Mouse (Mus musculus) thymus, adult 2 months (tissue): Measurements from ENCODE around the gene Rnf130. TPM values are rescaled to one million over a fixed set of nuclear protein-coding genes. Genes with fewer than 3 reads are reported as not detected.

Experiments used
- DNase-seq: peaks from one replicate; pipeline ENCODE4 v3.0.0; 2021
- H3K27ac ChIP-seq: fragments of 200-500 bp; 2 replicates; pipeline ENCODE4 v1.5.1; 2012; ENCODE audit warnings: low read length, control low read depth; ENCODE audit not compliant: control insufficient read depth, insufficient read depth
- H3K27me3 ChIP-seq: fragments of 200-500 bp; 2 replicates; pipeline ENCODE4 v1.6.1; 2012; ENCODE audit warnings: mild to moderate bottlenecking, low read length, moderate library complexity, mixed read lengths; ENCODE audit not compliant: control insufficient read depth, insufficient read depth
- H3K36me3 ChIP-seq: fragments of 200-500 bp; 2 replicates; pipeline ENCODE4 v1.6.1; 2012; ENCODE audit warnings: mild to moderate bottlenecking, low read length, moderate library complexity; ENCODE audit not compliant: control insufficient read depth, insufficient read depth
- H3K4me1 ChIP-seq: fragments of 200-500 bp; replicated peaks from 2 replicates; pipeline ENCODE4 v1.6.1; 2012; ENCODE audit warnings: low read length; ENCODE audit not compliant: control insufficient read depth, insufficient read depth
- H3K4me3 ChIP-seq: fragments of 200-500 bp; 2 replicates; pipeline ENCODE4 v1.5.1; 2012; ENCODE audit warnings: mild to moderate bottlenecking, low read length, control low read depth, moderate library complexity; ENCODE audit not compliant: control insufficient read depth, insufficient read depth
- CTCF ChIP-seq: fragments of 200-500 bp; IDR thresholded peaks from 2 replicates; pipeline ENCODE4 v1.5.1; 2012; ENCODE audit warnings: mild to moderate bottlenecking, control low read depth, low read length, moderate library complexity, borderline replicate concordance; ENCODE audit not compliant: control insufficient read depth, poor library complexity, insufficient read depth; ENCODE audit errors: extremely low read depth
- POLR2A ChIP-seq: fragments of 200-500 bp; IDR thresholded peaks from 2 replicates; pipeline ENCODE4 v1.6.1; 2012; ENCODE audit warnings: mild to moderate bottlenecking, low read length, control low read depth, moderate library complexity; ENCODE audit not compliant: control insufficient read depth, poor library complexity, insufficient read depth; ENCODE audit errors: extremely low read depth
- WGBS: fragments of 180-500 bp; shearing (Covaris S2); methylation state at CpG from one replicate; pipeline ENCODE4 v1.1.7; 2018; 5-methylcytosine and 5-hydroxymethylcytosine counted together
- polyA plus RNA-seq: library from polyadenylated mRNA; depleted of rRNA; stranded (reverse); fragments of >200 nt; gene quantifications from 2 replicates; pipeline ENCODE4 v1.2.3, GENCODE M21; 2012

The Rnf130 gene
- polyA plus RNA-seq, 1 experiment: 30.3 TPM

- Histone ChIP-seq H3K4me3 (no peak overlapping the region), H3K36me3 (no peaks in the 10 kb centered on the region), H3K27me3 (no peaks in the 10 kb centered on the region), H3K27ac (no peak overlapping the region), H3K4me1 (no peaks in the 10 kb centered on the region)
- 94% methylated on average over 4 of the region's 4 CpGs for WGBS
- TF ChIP-seq CTCF (no peak), POLR2A (no peak)
- no peak for DNase-seq
These were observed 19.3 kb downstream of the Rnf130 start for GRCm38 (mm10) chr11:50044454-50044853.

GRCm38 (mm10) chr11:50047610-50048009 is 22.5 kb downstream of the Rnf130 start:
- Histone ChIP-seq H3K27ac (no peak overlapping the region), H3K4me3 (no peak overlapping the region), H3K27me3 (no peaks in the 10 kb centered on the region), H3K4me1 (no peaks in the 10 kb centered on the region; the same call in 1 of the 2 replicates), H3K36me3 (no peaks in the 10 kb centered on the region)
- WGBS: 33% methylated on average over 1 of the region's 1 CpGs
- no peak for DNase-seq
- no peak for TF ChIP-seq CTCF
- no peak for TF ChIP-seq POLR2A

DNA sequence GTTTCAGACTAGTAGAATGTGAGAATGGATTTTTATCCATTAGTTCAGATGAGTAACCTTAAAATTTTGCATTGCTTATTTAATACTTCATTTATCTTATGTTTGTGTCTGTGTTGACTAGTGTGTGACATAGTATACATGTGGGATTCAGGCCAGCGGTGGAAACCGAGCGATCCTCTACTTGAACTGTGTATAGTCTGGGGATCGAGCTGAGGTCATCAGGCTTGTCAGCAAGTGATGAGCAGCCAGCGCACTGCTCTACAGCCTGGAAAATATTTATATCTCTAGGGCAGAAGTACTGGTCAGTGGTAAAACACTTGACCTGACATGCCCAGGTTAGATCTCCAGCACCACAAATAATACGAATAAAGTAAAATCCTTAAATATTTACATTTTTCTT is 23.0 kb downstream of the Rnf130 start:
- WGBS: 92% methylated on average over 6 of the region's 6 CpGs
- Histone ChIP-seq H3K27me3 (no peaks in the 10 kb centered on the region), H3K4me1 (no peaks in the 10 kb centered on the region; the same call in 1 of the 2 replicates), H3K27ac (no peak overlapping the region), H3K36me3 (no peaks in the 10 kb centered on the region), H3K4me3 (no peak overlapping the region)
- TF ChIP-seq POLR2A (no peak), CTCF (no peak)
- no peak for DNase-seq

DNA sequence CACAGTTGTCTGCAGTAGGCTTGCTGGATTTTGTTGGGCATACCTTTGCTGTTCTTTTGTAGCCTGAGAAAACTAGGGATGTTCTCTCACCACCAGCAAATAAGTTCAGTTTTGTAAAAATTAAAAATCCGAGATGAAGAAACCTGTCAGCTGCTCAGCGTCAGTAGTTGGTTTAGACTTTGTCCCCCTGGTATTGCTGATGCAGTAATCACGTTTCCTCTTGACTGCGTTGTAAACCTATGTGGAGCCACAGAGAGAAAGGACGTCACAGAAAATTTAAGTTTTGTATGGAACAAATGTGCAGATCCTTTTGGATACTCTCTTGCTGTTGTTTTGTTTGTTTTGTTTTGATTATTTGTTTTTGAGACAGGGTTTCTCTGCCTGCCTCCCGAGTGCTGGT is 25.2 kb downstream of the Rnf130 start:
- Histone ChIP-seq H3K4me3 (no peak overlapping the region), H3K36me3 (no peaks in the 10 kb centered on the region), H3K27ac (no peak overlapping the region), H3K4me1 (no peaks in the 10 kb centered on the region; the same call in 1 of the 2 replicates), H3K27me3 (no peaks in the 10 kb centered on the region)
- TF ChIP-seq CTCF (no peak), POLR2A (no peak)
- DNase-seq: no peak
- 97% methylated on average over 6 of the region's 6 CpGs for WGBS

- H3K27me3 ChIP-seq: no peaks in the 10 kb centered on the region
- H3K4me1 ChIP-seq: no peaks in the 10 kb centered on the region
- TF ChIP-seq POLR2A (no peak), CTCF (no peak)
- no peak overlapping the region for H3K4me3 ChIP-seq
- H3K36me3 ChIP-seq: no peaks in the 10 kb centered on the region
- no peak overlapping the region for H3K27ac ChIP-seq
- no peak for DNase-seq
- 96% methylated on average over 2 of the region's 2 CpGs for WGBS
These were observed 32.6 kb downstream of the Rnf130 start for GRCm38 (mm10) chr11:50057713-50058112.

GRCm38 (mm10) chr11:50058277-50058676 is 33.1 kb downstream of the Rnf130 start:
- H3K27me3 ChIP-seq: no peaks in the 10 kb centered on the region
- H3K36me3 ChIP-seq: no peaks in the 10 kb centered on the region
- no peak overlapping the region for H3K27ac ChIP-seq
- DNase-seq: no peak
- no peak for TF ChIP-seq POLR2A
- no peak for TF ChIP-seq CTCF
- no peak overlapping the region for H3K4me3 ChIP-seq
- H3K4me1 ChIP-seq: no peaks in the 10 kb centered on the region
- 95% methylated on average over 6 of the region's 6 CpGs for WGBS

DNA sequence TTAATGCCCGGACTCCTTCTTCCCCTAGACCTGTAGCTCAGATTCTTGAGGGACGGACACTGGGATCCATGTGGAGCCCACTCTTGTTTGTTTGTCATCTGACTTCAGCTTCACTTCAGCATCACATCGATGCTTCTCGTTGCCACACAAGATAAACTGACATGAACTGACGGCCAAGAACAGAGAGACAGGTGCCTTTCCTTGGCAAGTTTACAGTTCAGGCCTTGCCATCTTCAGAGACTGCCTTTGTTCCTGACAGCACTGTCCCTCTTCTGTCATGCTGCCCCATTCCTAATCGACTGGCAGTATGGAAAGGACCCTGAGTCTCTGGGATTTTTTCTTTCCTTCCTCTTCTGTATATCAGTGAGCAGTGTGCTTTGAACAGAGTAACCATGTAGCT is 33.9 kb downstream of the Rnf130 start:
- Histone ChIP-seq H3K27me3 (no peaks in the 10 kb centered on the region), H3K4me3 (no peak overlapping the region), H3K4me1 (no peaks in the 10 kb centered on the region), H3K36me3 (no peaks in the 10 kb centered on the region), H3K27ac (no peak overlapping the region)
- TF ChIP-seq POLR2A (no peak), CTCF (no peak)
- 91% methylated on average over 6 of the region's 6 CpGs for WGBS
- no peak for DNase-seq
